Mouse (Mus musculus) subcutaneous adipose tissue, adult 2 months (tissue): Measurements from ENCODE around the gene Krtap14. TPM values are rescaled to one million over a fixed set of nuclear protein-coding genes. Genes with fewer than 3 reads are reported as not detected.

Source experiments
- polyA plus RNA-seq: library from polyadenylated mRNA; depleted of rRNA; stranded (reverse); fragments of >200 nt; gene quantifications from 2 replicates; pipeline ENCODE4 v1.2.3, GENCODE M21; 2012; ENCODE audit warnings: low replicate concordance; rRNA removed

Gene Krtap14
- not detected in 2 replicates for polyA plus RNA-seq

GRCm38 (mm10) chr16:88826095-88826652, at the start of gene Krtap14:
Gene Krtap14, minus strand, starts transcription at chr16:88826145.

DNA sequence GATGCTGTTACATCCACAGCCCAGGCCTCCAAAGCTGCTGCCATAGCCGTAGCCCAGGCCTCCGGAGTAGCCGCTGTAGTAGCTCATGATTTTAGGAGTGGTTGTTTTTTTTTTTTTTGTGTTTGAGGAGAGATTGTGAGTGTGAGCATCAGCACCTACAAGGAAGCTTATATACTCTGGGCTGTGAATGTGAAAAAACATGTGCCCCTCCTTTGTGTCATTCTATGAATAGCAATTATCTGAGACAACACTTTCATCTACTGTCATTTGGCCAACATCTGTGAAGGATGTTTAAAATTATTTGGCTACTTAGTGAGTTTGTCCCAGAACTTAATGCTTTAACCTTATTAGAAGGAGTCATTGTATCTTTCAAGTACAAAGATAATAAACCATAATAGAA, 48.2 kb upstream of the Krtap14 start, which contains the start of gene Krtap19-2:
Gene Krtap19-2, minus strand, starts transcription at position 101 of the 400 bp plus-strand sequence.

GRCm38 (mm10) chr16:88869311-88869710, 43.4 kb upstream of the Krtap14 start, which contains the start of gene Krtap19-1:
Gene Krtap19-1, minus strand, starts transcription at chr16:88869411.

GRCm38 (mm10) chr16:88820066-88820465, 5.9 kb downstream of the Krtap14 start, which contains the start of gene Krtap15:
Gene Krtap15, plus strand, starts transcription at chr16:88820215.

DNA sequence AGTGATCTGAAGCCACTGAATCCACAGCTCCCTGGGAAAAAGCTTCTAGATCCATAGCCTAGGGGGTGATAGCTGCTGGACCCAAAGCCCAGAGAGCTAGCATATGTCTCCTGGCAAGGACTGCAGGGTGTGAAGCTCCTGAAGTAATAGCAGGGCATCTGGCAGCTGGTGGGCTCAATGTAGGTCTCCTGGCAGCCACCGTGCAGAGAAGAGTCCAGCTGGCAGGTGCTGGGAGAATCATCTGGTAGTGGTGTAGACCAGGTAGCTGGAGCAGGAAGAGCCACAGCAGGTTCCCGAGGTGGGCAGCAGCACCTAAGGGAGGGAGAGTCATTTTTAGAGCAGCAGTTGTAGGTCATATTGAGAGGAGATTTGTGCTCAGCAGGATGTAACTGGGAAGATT, 14.1 kb downstream of the Krtap14 start, which contains the start of gene Gm20741:
Gene Gm20741, minus strand, starts transcription at position 394 of the 400 bp plus-strand sequence.

DNA sequence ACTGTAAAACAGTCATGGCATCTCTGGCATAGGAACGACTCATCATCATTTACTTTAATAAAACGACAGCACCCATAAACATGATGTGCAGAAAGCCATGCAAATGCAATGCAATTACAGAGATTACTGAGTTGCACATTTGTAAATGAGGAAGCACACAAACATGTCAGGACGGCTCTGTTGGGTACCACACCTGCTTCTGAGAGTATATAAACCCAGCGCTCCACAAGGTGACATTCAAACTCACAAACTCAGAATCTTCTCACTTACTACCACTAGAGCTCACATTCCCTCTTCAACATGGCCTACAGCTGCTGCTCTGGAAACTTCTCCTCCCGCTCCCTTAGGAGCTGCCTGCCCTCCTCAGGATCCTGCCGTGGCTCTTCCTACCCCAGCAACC, 48.3 kb downstream of the Krtap14 start, which contains the start of gene Gm5965:
Gene Gm5965, plus strand, starts transcription at position 301 of the 400 bp plus-strand sequence.

GRCm38 (mm10) chr16:88774106-88774505, 51.8 kb downstream of the Krtap14 start, which contains the start of gene 2310057N15Rik:
Gene 2310057N15Rik, minus strand, starts transcription at chr16:88774206.

Other genes starting within 250 kb of the Krtap14 start
- gene Krtap24-1, start 213.9 kb downstream of the Krtap14 start, polyA plus RNA-seq, result not detected in 2 replicates
- not detected in 2 replicates for gene 2310079G19Rik, start 198.5 kb downstream of the Krtap14 start, polyA plus RNA-seq
- gene Krtap26-1, start 178.3 kb downstream of the Krtap14 start, polyA plus RNA-seq, result not detected in 2 replicates
- gene Krtap27-1, start 154.5 kb downstream of the Krtap14 start, polyA plus RNA-seq, result not detected in 2 replicates
- gene 2310061N02Rik, start 118.2 kb downstream of the Krtap14 start, polyA plus RNA-seq, result not detected in 2 replicates
- gene Krtap13-1, start 97.3 kb downstream of the Krtap14 start, polyA plus RNA-seq, result not detected in 2 replicates
- not detected in 2 replicates for gene Krtap13, start 74.5 kb downstream of the Krtap14 start, polyA plus RNA-seq
- gene 2310034C09Rik, start 67.3 kb downstream of the Krtap14 start, polyA plus RNA-seq, result not detected in 2 replicates
- gene 2310057N15Rik, start 51.9 kb downstream of the Krtap14 start, polyA plus RNA-seq, result not detected in 2 replicates
- gene Gm5965, start 48.2 kb downstream of the Krtap14 start, polyA plus RNA-seq, result not detected in 2 replicates
- gene Gm20741, start 13.9 kb downstream of the Krtap14 start, polyA plus RNA-seq, result not detected in 2 replicates
- not detected in 2 replicates for gene Krtap15, start 5.9 kb downstream of the Krtap14 start, polyA plus RNA-seq
- gene Krtap19-1, start 43.3 kb upstream of the Krtap14 start, polyA plus RNA-seq, result not detected in 2 replicates
- gene Krtap19-2, start 48.1 kb upstream of the Krtap14 start, polyA plus RNA-seq, result not detected in 2 replicates
- gene Krtap19-3, start 51.9 kb upstream of the Krtap14 start, polyA plus RNA-seq, result not detected in 2 replicates
- not detected in 2 replicates for gene Krtap19-4, start 58.9 kb upstream of the Krtap14 start, polyA plus RNA-seq
- not detected in 2 replicates for gene Krtap19-5, start 70.3 kb upstream of the Krtap14 start, polyA plus RNA-seq
- gene Krtap19-9b, start 106.1 kb upstream of the Krtap14 start, polyA plus RNA-seq, result not detected in 2 replicates
- gene Krtap16-3, start 136.7 kb upstream of the Krtap14 start, polyA plus RNA-seq, result not detected in 2 replicates
- gene Krtap22-2, start 184.6 kb upstream of the Krtap14 start, polyA plus RNA-seq, result not detected in 2 replicates
- not detected in 2 replicates for gene Gm10229, start 189.1 kb upstream of the Krtap14 start, polyA plus RNA-seq
- not detected in 2 replicates for gene Krtap6-1, start 205.6 kb upstream of the Krtap14 start, polyA plus RNA-seq
- gene Gm10228, start 215.3 kb upstream of the Krtap14 start, polyA plus RNA-seq, result not detected in 2 replicates
- not detected in 2 replicates for gene Krtap6-5, start 221.7 kb upstream of the Krtap14 start, polyA plus RNA-seq
- gene 1110025L11Rik, start 237.9 kb upstream of the Krtap14 start, polyA plus RNA-seq, result not detected in 2 replicates